8 mouse cellular contexts compared by ENCODE assay signal in genomic region chrX:107150752-107151515, GRCm38 (mm10). TPM values are rescaled to one million over a fixed set of nuclear protein-coding genes. Genes with fewer than 3 reads are reported as not detected.
DNase-seq lines count a peak whose midpoint lies in the region; ATAC-seq and TF ChIP-seq lines count a peak whose summit lies in the region.

No protein-coding gene starts in this region.

- no peaks in the 10 kb centered on the region for H3K36me3 ChIP-seq in heart, embryonic 14.5 days (ENCODE audit: control insufficient read depth, insufficient read depth, low read length)

- no peaks in the 10 kb centered on the region for H3K9me3 ChIP-seq in heart, embryonic 14.5 days (ENCODE audit: control insufficient read depth, low read length)

- H3K9ac ChIP-seq in heart, embryonic 14.5 days (ENCODE audit: low read length): no peak overlapping the region

- ATAC-seq in heart, embryonic 14.5 days (ENCODE audit: insufficient number of reproducible peaks, insufficient read depth, low FRiP score, low read depth): 0 out of 2 replicates have a peak, but pooled peaks have one; percentile 50

- TF ChIP-seq CTCF in lung, adult 2 months (IDR thresholded peaks at IDR 0.05; ENCODE audit: insufficient read depth, low read length): no peak

- no peaks in the 10 kb centered on the region for H3K4me1 ChIP-seq in heart, embryonic 14.5 days (ENCODE audit: control insufficient read depth in 2 of 2, insufficient read depth in 2 of 2, low read length in 2 of 2)
- H3K4me1 ChIP-seq in lung, adult 2 months (ENCODE audit: control insufficient read depth, insufficient read depth, low read length): no peaks in the 10 kb centered on the region

- DNase-seq in 416B (ENCODE audit: low read depth): peak; percentile 82
- DNase-seq in MN1 (ENCODE audit: low spot score): peak; percentile 6
- DNase-seq in lung, adult 2 months: peak; percentile 3
- peak; percentile 14 to 18 for DNase-seq in thymus, postnatal 10 days (ENCODE audit: low spot score in 2 of 2)
- no peak for DNase-seq in layer of hippocampus, postnatal 25 days (ENCODE audit: extremely low spot score in 1 of 2, low spot score in 1 of 2)
- DNase-seq in layer of hippocampus, adult 9-10 months (ENCODE audit: low spot score): no peak
- DNase-seq in cerebellum, adult 9-11 months: no peak

- peak overlapping the region; percentile 72 to 77 for H3K27ac ChIP-seq in heart, embryonic 14.5 days (replicated peaks in 1 of 2; ENCODE audit: control insufficient read depth in 1 of 2, insufficient read depth in 1 of 2, low read depth in 2 of 2, low read length in 2 of 2)

- H3K4me2 ChIP-seq in heart, embryonic 14.5 days (ENCODE audit: low read length): peak overlapping the region; percentile 37

- H3K4me3 ChIP-seq in heart, embryonic 14.5 days (ENCODE audit: control insufficient read depth in 1 of 2, insufficient read depth in 1 of 2, low read depth in 1 of 2, low read length in 2 of 2): no peak overlapping the region
- H3K4me3 ChIP-seq in lung, adult 2 months (replicated peaks; ENCODE audit: extremely low read depth, low read depth, low read length): no peak overlapping the region

- TF ChIP-seq POLR2A in lung, adult 2 months (IDR thresholded peaks at IDR 0.05; ENCODE audit: borderline replicate concordance, extremely low read depth, low read depth, low read length): no peak

- H3K27me3 ChIP-seq in heart, embryonic 14.5 days (ENCODE audit: control insufficient read depth, insufficient read depth, low read length): no peaks in the 10 kb centered on the region

- 43% methylated on average over 4 of the region's 4 CpGs for WGBS in heart, embryonic 14.5 days
- WGBS in lung, adult 2 months: 42% methylated on average over 4 of the region's 4 CpGs

RNA-seq across cellular contexts. Expression of gene P2ry10b, which starts 2.2 kb away (rescaled TPM):
- 0.90 and 0.92 TPM in 2 replicates for polyA plus RNA-seq in heart, embryonic 14.5 days (2014; fragmentation: Nextera tagmentation; extraction: Ambion mirVana)
- polyA plus RNA-seq in lung, adult 2 months (2012; rRNA removed): 2.7 and 4.4 TPM in 2 replicates
- total RNA-seq in layer of hippocampus, postnatal 25 days (2021): under 1 TPM; 0.16 to 0.34 TPM

Comparison
In these comparisons a context has a peak if more than half of its experiments do, and no peak if none do; other contexts are left out.
1. DNase-seq: peak in 416B (single experiment), MN1 (single experiment), lung, adult 2 months (single experiment) and thymus, postnatal 10 days (2 of 2); none in layer of hippocampus, postnatal 25 days (0 of 2), layer of hippocampus, adult 9-10 months (single experiment) and cerebellum, adult 9-11 months (single experiment).